Mouse (Mus musculus) lung, embryonic 15.5 days (tissue): ENCODE data around the gene Tlx2. TPM values are rescaled to one million over a fixed set of nuclear protein-coding genes. Genes with fewer than 3 reads are reported as not detected.

Source experiments
- microRNA counts: library from miRNA; unstranded; fragments of <30 nt; microRNA quantifications from one replicate; lab custom pipeline; 2016
- microRNA-seq: library from miRNA; unstranded; fragments of <30 nt; microRNA quantifications from one replicate; pipeline ENCODE4, GENCODE M21; 2016
- polyA plus RNA-seq: library from polyadenylated mRNA; unstranded; fragments of >200 nt; fragmentation: Nextera tagmentation; extraction: Ambion mirVana; gene quantifications from 2 replicates; pipeline ENCODE4 v1.2.1, GENCODE M21; 2015

The Tlx2 gene
- polyA plus RNA-seq, 1 experiment from 2014 or later = 1.0 TPM

MicroRNAs within 50 kb of the gene (microRNA counts, 519-probe panel; counts per million panel counts)
- microRNA mmu-miR-3470a+mmu-miR-3470b (lab: Ali Mortazavi, UCI) = 1,920 counts per million, percentile 14 among the panel's probes with 10 or more counts

Small RNAs within 50 kb of the gene (microRNA-seq; reads per million reads assigned to microRNA genes)
- gene Mir3470a = not detected
- gene Mir7040 = not detected

Other genes starting within 250 kb of the Tlx2 start
- gene Sema4f, start 130.5 kb downstream of the Tlx2 start, polyA plus RNA-seq = 14.0 TPM in 2 replicates
- 1.9 and 2.5 TPM in 2 replicates for gene M1ap, start 123.4 kb downstream of the Tlx2 start, polyA plus RNA-seq
- 18.3 and 19.6 TPM in 2 replicates for gene Dok1, start 36.8 kb downstream of the Tlx2 start, polyA plus RNA-seq
- 21.9 and 23.2 TPM in 2 replicates for gene Loxl3, start 36.1 kb downstream of the Tlx2 start, polyA plus RNA-seq
- 177 and 188 TPM in 2 replicates for gene Aup1, start 15.8 kb downstream of the Tlx2 start, polyA plus RNA-seq
- 76.6 and 78.4 TPM in 2 replicates for gene Htra2, start 15.0 kb downstream of the Tlx2 start, polyA plus RNA-seq
- gene Dqx1, start 12.4 kb downstream of the Tlx2 start, polyA plus RNA-seq = 0.98 and 1.7 TPM in 2 replicates
- 30.5 and 31.2 TPM in 2 replicates for gene Pcgf1, start 7.6 kb upstream of the Tlx2 start, polyA plus RNA-seq
- gene Lbx2, start 16.1 kb upstream of the Tlx2 start, polyA plus RNA-seq = 0.31 and 0.87 TPM in 2 replicates
- 2.1 and 3.2 TPM in 2 replicates for gene Ccdc142, start 31.3 kb upstream of the Tlx2 start, polyA plus RNA-seq
- 3.4 TPM in 2 replicates for gene Gm42688, start 31.3 kb upstream of the Tlx2 start, polyA plus RNA-seq
- gene Mrpl53, start 38.7 kb upstream of the Tlx2 start, polyA plus RNA-seq = 128 and 145 TPM in 2 replicates
- gene Mogs, start 45.2 kb upstream of the Tlx2 start, polyA plus RNA-seq = 54.5 and 54.8 TPM in 2 replicates
- gene Wbp1, start 51.3 kb upstream of the Tlx2 start, polyA plus RNA-seq = 119 and 120 TPM in 2 replicates
- gene Ino80b, start 55.1 kb upstream of the Tlx2 start, polyA plus RNA-seq = 13.5 and 15.2 TPM in 2 replicates
- 35.3 and 39.9 TPM in 2 replicates for gene Rtkn, start 65.2 kb upstream of the Tlx2 start, polyA plus RNA-seq
- 5.0 and 7.6 TPM in 2 replicates for gene Wdr54, start 86.1 kb upstream of the Tlx2 start, polyA plus RNA-seq
- 6.2 and 8.1 TPM in 2 replicates for gene 1700003E16Rik, start 86.1 kb upstream of the Tlx2 start, polyA plus RNA-seq
- 96.7 and 104 TPM in 2 replicates for gene Dctn1, start 95.6 kb upstream of the Tlx2 start, polyA plus RNA-seq
- gene Slc4a5, start 149.5 kb upstream of the Tlx2 start, polyA plus RNA-seq = 0.84 and 1.2 TPM in 2 replicates